Mouse (Mus musculus): Measurements from ENCODE around the gene Hus1. TPM values are rescaled to one million over a fixed set of nuclear protein-coding genes. Genes with fewer than 3 reads are reported as not detected.

The Hus1 gene
- total and polyA plus RNA-seq, 3 experiments = 21.7 to 29.4 TPM; not detected in 1

DNA sequence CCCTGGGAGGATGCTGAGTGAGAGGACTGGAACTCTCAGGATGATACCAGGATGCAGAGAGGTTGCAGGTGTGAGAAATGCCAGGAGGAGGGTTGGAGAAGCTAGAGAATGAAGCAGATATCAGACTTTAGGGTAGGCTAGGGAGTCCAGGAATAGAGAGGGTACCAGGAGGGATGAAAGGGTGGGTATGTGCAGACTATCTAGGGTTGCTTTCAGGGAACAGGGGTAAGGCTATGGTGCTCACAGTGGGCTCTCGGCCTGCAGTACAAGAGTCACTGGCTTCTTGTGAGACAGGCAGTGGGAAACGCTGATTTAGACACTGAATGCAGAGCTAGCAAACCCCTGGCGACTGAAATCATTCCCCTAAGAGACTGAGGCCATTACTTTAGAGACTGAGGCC, 37.8 kb downstream of the Hus1 start, which contains the start of gene Pkd1l1:
Gene Pkd1l1, minus strand, starts transcription at position 101 of the 400 bp plus-strand sequence.
- no peak for DNase-seq (ENCODE audit: low read depth, low spot score)
- no peak for TF ChIP-seq CTCF (IDR thresholded peaks at IDR 0.05 in 2 of 3, conservative IDR thresholded peaks at IDR 0.05 in 1 of 3; ENCODE audit: control insufficient read depth in 1 of 3, insufficient read depth in 1 of 3, low read depth in 2 of 3, low read length in 3 of 3, poor library complexity in 1 of 3, severe bottlenecking in 1 of 3)
- TF ChIP-seq ETS1 (IDR thresholded peaks at IDR 0.05; ENCODE audit: low read depth, low read length) = no peak
- TF ChIP-seq MYB (IDR thresholded peaks at IDR 0.05; ENCODE audit: low read depth, low read length) = no peak
- TF ChIP-seq E2F4 (IDR thresholded peaks at IDR 0.05; ENCODE audit: borderline replicate concordance, low read depth, low read length) = no peak
- no peak for TF ChIP-seq MAX (IDR thresholded peaks at IDR 0.05; ENCODE audit: low read length)
- no peak for TF ChIP-seq ZMIZ1 (IDR thresholded peaks at IDR 0.05; ENCODE audit: low read depth, low read length)
- TF ChIP-seq USF1 (IDR thresholded peaks at IDR 0.05; ENCODE audit: low read depth, low read length) = no peak
- no peak for TF ChIP-seq JUND (IDR thresholded peaks at IDR 0.05; ENCODE audit: low read depth, low read length)
- no peak for TF ChIP-seq TAL1 (IDR thresholded peaks at IDR 0.05; ENCODE audit: low read length)
- TF ChIP-seq POLR2A (IDR thresholded peaks at IDR 0.05; ENCODE audit: control insufficient read depth in 1 of 2, insufficient read depth in 1 of 2, low read depth in 1 of 2, low read length in 2 of 2, poor library complexity in 1 of 2) = no peak
- TF ChIP-seq HCFC1 (IDR thresholded peaks at IDR 0.05; ENCODE audit: low read depth, low read length) = no peak
- TF ChIP-seq RCOR1 (IDR thresholded peaks at IDR 0.05; ENCODE audit: low read depth, low read length) = no peak
- TF ChIP-seq EP300 (IDR thresholded peaks at IDR 0.05; ENCODE audit: low read depth in 1 of 2, low read length in 2 of 2) = no peak
- TF ChIP-seq POLR2AphosphoS2 (IDR thresholded peaks at IDR 0.05; ENCODE audit: low read length) = no peak
- no peak for TF ChIP-seq NRF1 (IDR thresholded peaks at IDR 0.05; ENCODE audit: insufficient read depth, low read depth, low read length, poor library complexity, severe bottlenecking)
- TF ChIP-seq USF2 (IDR thresholded peaks at IDR 0.05; ENCODE audit: borderline replicate concordance in 1 of 2, insufficient read depth in 1 of 2, low read depth in 1 of 2, low read length in 2 of 2) = no peak
- TF ChIP-seq SIN3A (IDR thresholded peaks at IDR 0.05; ENCODE audit: low read length) = no peak
- no peak for TF ChIP-seq TCF12 (IDR thresholded peaks at IDR 0.05; ENCODE audit: low read depth, low read length)
- TF ChIP-seq POLR2AphosphoS5 (IDR thresholded peaks at IDR 0.05; ENCODE audit: borderline replicate concordance, low read depth, low read length) = no peak
- TF ChIP-seq TBP (IDR thresholded peaks at IDR 0.05; ENCODE audit: low read depth, low read length) = no peak
- Histone ChIP-seq H3K36me3 (ENCODE audit: control insufficient read depth in 1 of 2, insufficient read depth in 2 of 2, low read length in 2 of 2) (peaks cover 0 to 10% of the 10 kb centered on the region in 2 experiments; a peak in 2 of 4 replicates), H3K27me3 (ENCODE audit: control insufficient read depth in 1 of 2, insufficient read depth in 2 of 2, low read length in 2 of 2) (no peaks in the 10 kb centered on the region), H3K4me1 (ENCODE audit: control insufficient read depth in 1 of 2, insufficient read depth in 2 of 2, low read length in 2 of 2) (peaks cover 7 to 12% of the 10 kb centered on the region in 2 experiments), H3K79me2 (ENCODE audit: control insufficient read depth, insufficient read depth, low read length, poor library complexity) (no peaks in the 10 kb centered on the region), H3K27ac (ENCODE audit: control insufficient read depth, low read depth, low read length) (no peak within 1 kb of the TSS), H3K9ac (ENCODE audit: control insufficient read depth, low read depth, low read length, poor library complexity, severe bottlenecking) (no peak within 1 kb of the TSS), H3K9me3 (replicated peaks; ENCODE audit: insufficient read depth, low read length) (no peaks in the 10 kb centered on the region), H3K4me3 (ENCODE audit: control insufficient read depth in 1 of 2, insufficient read depth in 1 of 2, low read depth in 2 of 2, low read length in 2 of 2) (no peak within 1 kb of the TSS)

DNA sequence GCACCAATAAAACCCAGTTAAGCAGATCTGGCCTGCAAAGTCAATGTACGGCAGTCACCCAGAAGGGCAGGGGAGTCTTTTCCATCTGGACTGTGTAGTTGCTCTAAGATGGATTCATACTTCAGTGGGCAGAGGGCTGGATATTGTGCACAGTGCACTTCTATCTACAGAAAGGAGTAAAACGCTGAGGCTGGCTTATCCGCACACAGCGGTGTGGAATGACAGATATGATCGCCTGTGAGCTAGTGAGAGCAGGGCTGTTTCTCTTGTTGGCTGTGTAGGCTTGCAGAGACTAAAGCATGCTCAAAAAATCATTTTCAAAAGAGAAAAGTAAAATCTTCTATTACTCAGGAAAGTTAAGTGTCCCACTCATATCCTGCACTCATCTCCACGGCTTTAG, 38.9 kb downstream of the Hus1 start:
- Histone ChIP-seq H3K4me1 (ENCODE audit: control insufficient read depth in 1 of 2, insufficient read depth in 2 of 2, low read length in 2 of 2) (peaks cover 9 to 12% of the 10 kb centered on the region in 2 experiments), H3K36me3 (ENCODE audit: control insufficient read depth in 1 of 2, insufficient read depth in 2 of 2, low read length in 2 of 2) (peaks cover 0 to 10% of the 10 kb centered on the region in 2 experiments; a peak in 2 of 4 replicates), H3K4me3 (ENCODE audit: control insufficient read depth in 1 of 2, insufficient read depth in 1 of 2, low read depth in 2 of 2, low read length in 2 of 2) (no peak overlapping the region), H3K79me2 (ENCODE audit: control insufficient read depth, insufficient read depth, low read length, poor library complexity) (no peaks in the 10 kb centered on the region), H3K27me3 (ENCODE audit: control insufficient read depth in 1 of 2, insufficient read depth in 2 of 2, low read length in 2 of 2) (no peaks in the 10 kb centered on the region), H3K27ac (ENCODE audit: control insufficient read depth, low read depth, low read length) (no peak overlapping the region), H3K9ac (ENCODE audit: control insufficient read depth, low read depth, low read length, poor library complexity, severe bottlenecking) (no peak overlapping the region), H3K9me3 (replicated peaks; ENCODE audit: insufficient read depth, low read length) (no peaks in the 10 kb centered on the region)
- TF ChIP-seq GATA1 (IDR thresholded peaks at IDR 0.05; ENCODE audit: low read depth, low read length) (0 out of 2 replicates have a peak, but pooled peaks have one; percentile 23), E2F4 (IDR thresholded peaks at IDR 0.05; ENCODE audit: borderline replicate concordance, low read depth, low read length) (no peak)
- peak; percentile 25 for DNase-seq (ENCODE audit: low read depth, low spot score)

All from MEL (cell line).